Mouse (Mus musculus): ENCODE measurements around the gene Rergl.

Rergl gene

GRCm38 (mm10) chr6:139501876-139502275 is at the start of gene Rergl:
Rergl (minus strand) TSS chr6:139501976.
- TF ChIP-seq GATA4 (IDR thresholded peaks at IDR 0.05; ENCODE audit: insufficient replicate concordance, low read length): no peak

- TF ChIP-seq GATA4 (IDR thresholded peaks at IDR 0.05; ENCODE audit: insufficient replicate concordance, low read length): no peak
These were observed 36.7 kb upstream of the Rergl start for GRCm38 (mm10) chr6:139538469-139538868.

- TF ChIP-seq GATA4 (IDR thresholded peaks at IDR 0.05; ENCODE audit: insufficient replicate concordance, low read length): no peak
These were observed 23.6 kb upstream of the Rergl start for GRCm38 (mm10) chr6:139525406-139525805.

DNA sequence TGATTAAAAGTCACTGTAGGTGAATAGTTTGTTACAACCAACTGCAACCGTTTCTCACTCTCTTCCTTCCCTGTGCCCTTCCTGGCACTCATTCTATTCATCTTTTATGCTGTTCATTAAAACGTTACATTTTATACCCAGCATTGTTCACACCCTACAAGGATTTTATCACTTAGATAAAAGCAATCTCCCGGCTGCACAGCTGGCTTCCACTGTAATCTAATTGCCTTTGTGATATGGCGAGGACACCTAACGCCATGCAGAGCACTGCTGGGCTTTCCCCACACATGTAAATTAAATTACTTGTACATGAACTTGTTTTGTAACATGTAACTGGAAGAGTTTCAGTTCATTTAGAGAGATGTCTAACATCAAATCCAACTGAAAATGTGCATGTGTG is 22.5 kb upstream of the Rergl start:
- TF ChIP-seq GATA4 (IDR thresholded peaks at IDR 0.05; ENCODE audit: insufficient replicate concordance, low read length): no peak

- TF ChIP-seq GATA4 (IDR thresholded peaks at IDR 0.05; ENCODE audit: insufficient replicate concordance, low read length): no peak
These were observed 13.2 kb upstream of the Rergl start for GRCm38 (mm10) chr6:139514938-139515510.

GRCm38 (mm10) chr6:139479730-139480129 is 22.0 kb downstream of the Rergl start:
- no peak for TF ChIP-seq GATA4 (IDR thresholded peaks at IDR 0.05; ENCODE audit: insufficient replicate concordance, low read length)

DNA sequence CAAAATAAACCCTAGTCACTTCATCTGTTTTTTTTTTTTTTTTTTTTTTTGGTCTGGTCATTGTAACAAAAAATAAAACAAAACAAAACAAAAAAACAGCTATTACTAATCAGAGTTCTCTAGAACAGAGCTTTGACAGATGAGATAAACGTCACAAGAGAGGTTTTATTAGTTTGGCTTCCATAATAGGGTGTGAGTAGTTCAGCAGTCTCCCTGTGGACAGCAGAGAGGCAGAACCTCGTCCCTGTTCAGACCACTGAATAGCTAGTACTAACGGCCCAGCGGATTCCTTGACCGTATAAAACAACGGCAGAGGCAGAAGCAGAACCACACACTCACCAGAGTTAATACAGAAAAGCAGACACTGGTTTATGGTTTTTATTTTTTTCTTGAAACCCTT is 36.8 kb downstream of the Rergl start:
- no peak for TF ChIP-seq GATA4 (IDR thresholded peaks at IDR 0.05; ENCODE audit: insufficient replicate concordance, low read length)

GRCm38 (mm10) chr6:139464292-139464691 is 37.5 kb downstream of the Rergl start:
- TF ChIP-seq GATA4 (IDR thresholded peaks at IDR 0.05; ENCODE audit: insufficient replicate concordance, low read length): no peak

- no peak for TF ChIP-seq GATA4 (IDR thresholded peaks at IDR 0.05; ENCODE audit: insufficient replicate concordance, low read length)
These were observed 40.7 kb downstream of the Rergl start for GRCm38 (mm10) chr6:139461094-139461493.

GRCm38 (mm10) chr6:139460470-139460869 is 41.3 kb downstream of the Rergl start:
- TF ChIP-seq GATA4 (IDR thresholded peaks at IDR 0.05; ENCODE audit: insufficient replicate concordance, low read length): no peak

DNA sequence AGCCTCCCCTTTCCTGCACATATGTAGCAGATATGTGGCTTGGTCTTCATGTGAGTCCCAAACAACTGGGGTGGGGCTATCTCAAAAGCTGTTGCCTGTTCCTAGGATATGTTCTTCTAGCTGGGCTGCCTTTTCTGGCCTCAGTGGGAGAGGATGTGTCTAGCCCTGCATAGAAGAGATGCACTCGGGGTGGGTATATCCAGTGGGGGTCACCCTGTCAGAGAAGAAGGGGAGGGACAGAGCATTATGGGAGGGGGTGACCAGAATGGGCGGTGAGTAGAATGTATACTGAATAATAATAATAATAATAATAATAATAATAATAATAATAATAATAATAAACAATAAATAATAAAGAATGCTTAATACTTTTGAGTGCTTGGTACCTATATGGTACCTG is 57.8 kb downstream of the Rergl start:
- no peak for TF ChIP-seq GATA4 (IDR thresholded peaks at IDR 0.05; ENCODE audit: insufficient replicate concordance, low read length)
